Mouse (Mus musculus) gastrocnemius, postnatal 4 days (tissue): ENCODE measurements at regions not wholly inside any gene's neighbourhood (a gene's known extent, or its start where the extent isn't known, plus 50 kb on each side); places are given as distances from the start of the nearest gene placed in this dataset.

Experiments
- DNase-seq, 2 experiments: peaks; one replicate each; pipeline ENCODE4 v3.0.0; 2021 to 2022; ENCODE audit warnings: low spot score in 2 of 2, mixed read lengths in 2 of 2

DNA sequence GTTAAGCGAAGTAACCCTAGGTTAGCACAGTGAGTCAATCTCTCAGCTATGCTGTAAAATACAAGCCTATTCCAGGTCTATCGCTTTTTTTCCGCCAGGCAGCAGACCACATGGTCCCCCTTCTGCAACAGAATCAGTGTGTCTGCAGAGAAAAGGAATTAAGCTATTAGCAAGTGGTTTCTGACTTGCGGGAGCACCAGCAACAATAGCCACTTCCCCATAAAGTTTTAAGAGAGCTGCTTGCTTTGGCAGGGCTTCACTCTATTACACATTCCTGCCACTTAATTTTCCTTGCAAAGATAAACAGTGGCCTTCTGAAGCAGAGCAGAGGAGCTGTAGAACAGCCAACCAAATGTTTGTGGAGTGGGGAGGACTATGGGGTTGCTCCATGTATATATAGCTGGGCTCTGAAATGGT lies 59.8 kb upstream of the Osmr start:
- DNase-seq = no peak

DNA sequence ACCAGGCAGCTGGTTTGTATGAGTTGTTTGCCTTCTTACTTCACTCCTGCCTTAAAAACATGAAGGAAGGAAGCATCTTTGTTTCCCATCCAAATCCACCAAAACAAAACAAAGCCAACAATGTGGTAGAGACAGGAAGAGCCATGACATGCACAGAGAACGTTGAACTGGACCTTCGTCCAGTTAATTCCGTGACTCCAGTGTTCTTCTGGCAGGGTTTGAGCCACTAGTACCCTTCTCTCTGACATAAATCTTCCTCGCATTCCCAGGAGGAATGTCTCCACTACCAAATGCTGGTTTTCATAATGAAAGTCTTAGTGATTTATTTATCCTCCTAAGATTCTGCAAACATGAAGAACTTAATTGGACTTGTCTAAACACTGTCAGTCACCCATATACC lies 66.7 kb upstream of the Osmr start:
- DNase-seq = no peak

DNA sequence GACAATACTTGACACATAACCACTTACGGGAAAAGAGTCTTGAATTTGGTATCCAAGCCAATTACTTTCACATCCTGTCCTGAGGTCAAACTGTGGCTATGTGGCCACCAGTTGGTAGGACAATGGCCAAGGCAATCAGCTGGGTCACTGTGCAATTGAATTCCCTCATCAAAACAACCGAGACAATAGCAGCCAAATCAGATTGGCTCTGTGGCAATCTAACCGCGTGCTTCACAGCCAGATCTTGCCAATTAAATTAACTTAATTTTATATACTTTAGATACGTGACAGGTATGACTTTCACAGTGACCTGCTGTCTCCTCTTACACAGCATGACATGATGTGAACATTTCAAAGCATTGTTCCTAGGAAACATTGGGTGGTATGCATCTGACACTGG lies 74.5 kb upstream of the Osmr start:
- no peak for DNase-seq

DNA sequence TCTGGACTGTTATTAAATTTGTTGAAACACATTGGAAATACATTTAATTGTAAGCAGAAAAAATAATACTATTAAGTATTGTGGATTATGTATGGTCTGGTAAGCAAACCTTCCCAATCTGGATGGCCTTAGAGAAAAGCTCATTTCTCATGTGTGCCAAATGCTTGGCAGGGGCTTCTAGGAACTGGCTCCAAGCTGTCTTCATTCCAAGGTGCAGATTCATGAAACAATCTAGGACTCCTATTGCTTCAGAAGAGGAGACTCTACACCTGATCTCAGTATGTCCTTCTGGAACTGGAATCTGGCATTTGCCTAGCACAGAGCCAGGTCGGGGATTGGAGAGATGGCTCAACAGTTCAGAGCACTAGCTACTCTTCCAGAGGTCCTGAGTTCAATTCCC lies 74.9 kb upstream of the Osmr start:
- no peak for DNase-seq

DNA sequence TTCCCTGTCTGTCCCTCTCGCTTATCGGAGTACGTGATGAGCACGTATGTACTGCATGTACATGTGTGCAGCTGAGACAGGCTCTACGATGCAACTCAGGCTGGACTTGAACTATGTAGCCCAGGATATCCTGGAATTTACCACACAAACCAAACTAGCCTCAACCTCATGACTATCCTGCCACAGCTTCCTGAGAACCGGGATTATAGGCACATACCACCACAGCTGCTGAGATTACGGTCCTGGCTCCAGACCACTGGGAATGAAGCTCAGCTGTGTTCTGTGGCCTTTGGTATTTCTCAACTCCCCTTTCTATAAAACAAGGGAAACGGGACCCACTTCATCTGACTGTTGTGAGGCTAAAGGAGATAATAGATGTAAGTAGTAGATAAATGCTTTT lies 75.7 kb upstream of the Osmr start:
- DNase-seq = no peak

DNA sequence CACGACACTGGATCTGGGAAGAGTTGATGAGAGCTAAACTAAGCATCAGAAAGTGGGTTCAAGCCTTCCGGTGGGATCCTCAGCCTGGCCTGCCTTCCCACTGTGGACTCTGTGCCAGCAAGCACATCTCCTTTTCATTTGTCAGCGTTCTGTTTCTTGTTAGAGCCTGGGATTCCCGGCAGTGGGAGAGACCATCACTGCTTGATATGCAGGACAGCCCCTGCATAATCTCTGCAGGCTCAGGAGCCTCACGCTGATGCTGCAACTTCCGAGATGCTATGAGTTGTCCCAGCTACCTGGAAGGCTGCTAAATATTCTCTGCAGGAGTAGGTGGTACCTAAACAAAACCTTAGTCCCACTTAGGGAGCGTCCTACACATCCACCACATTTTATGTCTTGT lies 78.8 kb upstream of the Osmr start:
- DNase-seq = no peak

DNA sequence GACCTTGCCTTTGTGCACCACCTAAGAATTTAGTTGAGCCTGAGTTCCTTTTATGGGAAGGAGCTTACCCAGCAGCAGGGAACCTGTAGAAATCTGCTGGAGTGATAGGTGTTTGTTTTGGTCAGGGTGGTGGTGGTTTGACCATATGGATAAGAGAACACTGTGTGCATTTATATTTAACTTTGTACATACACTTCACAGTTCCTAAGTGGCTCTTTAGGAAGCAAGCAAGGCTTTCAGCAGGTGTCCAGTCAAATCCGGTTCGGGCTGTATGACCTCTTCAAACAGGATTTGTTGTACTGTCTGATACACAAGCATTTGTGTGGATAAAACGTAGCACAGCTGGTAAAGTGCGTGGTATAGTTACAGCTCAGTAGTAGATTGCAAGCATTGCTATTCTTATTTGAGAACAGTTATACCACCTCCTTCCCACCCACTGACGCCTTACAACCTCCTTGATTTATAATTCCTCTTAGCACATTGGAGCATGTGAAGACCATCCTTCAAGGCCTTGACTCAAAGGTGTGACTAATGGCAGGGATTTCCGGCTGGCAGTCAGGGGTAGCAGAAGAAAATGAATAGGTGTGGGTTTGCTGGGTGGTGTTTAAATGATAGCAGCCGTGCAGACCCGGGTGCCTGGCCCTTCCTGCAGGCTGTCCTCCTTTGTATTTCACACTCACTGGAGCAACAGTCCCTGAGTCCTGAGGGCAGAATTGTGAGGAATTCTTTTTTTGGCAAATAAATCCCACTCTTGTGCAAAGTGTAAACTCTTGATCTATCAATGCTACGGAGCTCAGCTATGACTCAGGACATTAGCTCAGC lies 79.4 kb upstream of the Osmr start:
- DNase-seq = no peak

DNA sequence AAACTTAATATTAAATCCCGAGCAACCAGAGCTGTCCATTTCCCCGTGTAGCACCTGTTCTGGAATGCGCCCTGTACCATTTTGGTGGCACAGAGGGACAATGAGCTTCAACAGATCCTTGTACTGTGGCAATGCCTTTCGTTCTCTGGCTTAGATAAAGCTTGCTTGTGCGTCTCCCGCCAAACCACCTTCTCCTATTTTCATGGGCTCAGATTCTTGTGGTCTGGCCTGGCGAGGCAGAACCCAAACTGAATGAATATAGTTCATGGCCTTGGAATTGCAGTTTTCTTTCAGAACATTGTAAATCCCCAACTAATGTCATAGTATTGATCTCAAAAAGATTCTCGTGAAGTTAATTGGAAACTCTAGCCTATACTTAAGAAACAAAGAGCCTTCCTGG lies 85.1 kb upstream of the Osmr start:
- DNase-seq = no peak

DNA sequence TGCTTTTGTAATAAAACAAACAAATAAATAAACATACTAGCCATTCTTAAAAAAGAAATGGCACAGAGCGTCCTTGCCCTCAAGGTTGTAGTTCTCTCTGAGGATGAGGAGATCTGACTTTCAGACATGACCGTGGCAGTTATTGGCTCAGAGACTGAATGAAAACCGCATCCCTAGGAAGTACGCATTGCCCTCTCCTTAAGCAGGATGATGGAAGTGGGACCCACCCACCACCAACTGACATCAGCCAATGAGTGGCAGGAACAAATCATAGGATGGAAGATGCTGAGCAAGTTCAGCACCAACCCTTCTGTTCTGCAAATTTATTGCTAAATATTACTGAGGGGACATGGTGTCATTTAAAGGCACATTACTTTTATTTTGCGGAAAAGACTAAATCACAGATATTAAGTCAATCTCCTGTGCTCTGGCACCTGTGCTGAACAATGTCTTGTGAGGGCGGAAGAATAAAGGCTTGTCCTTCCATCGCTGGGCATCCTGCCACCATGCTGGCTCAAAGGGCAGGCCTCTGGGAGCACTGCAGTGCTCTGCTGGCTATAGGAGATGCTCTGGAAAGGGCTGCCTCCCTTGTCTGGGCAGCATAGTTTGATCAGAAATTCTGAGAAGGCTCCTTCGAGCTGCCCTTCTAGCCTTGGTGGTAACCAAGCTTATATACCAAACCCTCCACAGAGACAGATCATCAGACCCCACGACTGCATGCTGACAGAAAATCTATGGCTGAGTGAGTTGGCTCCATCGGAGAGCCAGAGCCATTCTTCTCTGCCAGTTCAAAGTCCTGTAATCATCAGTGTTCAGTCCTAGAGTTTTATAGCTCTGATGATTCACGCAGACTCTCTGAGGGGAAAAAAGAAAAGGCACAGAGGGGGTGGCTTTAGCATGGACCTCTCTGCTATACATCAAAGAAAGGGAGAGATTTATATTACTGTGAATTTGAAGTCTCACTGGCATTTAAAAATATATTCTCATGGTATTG lies 86.3 kb upstream of the Osmr start:
- DNase-seq = no peak

DNA sequence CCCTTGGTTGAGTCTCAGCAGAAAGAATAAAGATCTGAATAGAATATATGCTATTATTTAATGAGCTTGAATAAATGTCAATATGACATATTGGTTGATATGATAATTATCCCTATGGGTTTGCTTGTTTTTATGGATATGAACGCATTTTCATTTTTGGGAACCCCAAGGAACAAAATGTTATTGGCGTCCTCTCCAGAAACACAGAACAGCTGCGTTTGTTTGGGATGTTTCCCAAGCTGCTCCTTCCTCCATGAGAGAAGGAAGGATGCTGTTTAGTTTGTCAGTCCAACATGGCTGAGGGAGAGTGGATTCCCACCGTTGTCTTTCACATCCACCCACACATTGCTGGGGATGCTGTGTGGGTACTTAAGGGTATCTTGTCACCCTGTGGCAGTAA lies 89.9 kb upstream of the Osmr start:
- DNase-seq = peak in 1 of 2 experiments; percentile 41

DNA sequence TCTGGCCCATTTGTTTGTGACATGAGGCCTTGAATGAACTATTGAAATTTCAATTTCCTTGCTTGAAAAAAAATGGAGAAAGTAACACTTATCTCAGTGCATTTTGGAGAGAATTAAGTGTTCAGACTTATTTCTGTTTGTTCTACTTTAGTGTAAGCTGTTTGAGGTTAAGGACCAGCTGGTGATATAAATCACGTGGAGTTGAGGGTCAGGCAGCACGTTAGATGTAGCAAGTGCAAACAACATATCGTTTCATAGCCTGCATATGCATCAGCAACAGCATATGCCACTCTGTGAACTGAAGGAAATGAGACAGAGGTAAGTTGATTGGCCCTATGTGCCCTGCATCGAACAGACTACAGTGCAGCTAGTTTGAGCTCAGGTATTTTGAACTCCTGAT lies 90.7 kb upstream of the Osmr start:
- no peak for DNase-seq

DNA sequence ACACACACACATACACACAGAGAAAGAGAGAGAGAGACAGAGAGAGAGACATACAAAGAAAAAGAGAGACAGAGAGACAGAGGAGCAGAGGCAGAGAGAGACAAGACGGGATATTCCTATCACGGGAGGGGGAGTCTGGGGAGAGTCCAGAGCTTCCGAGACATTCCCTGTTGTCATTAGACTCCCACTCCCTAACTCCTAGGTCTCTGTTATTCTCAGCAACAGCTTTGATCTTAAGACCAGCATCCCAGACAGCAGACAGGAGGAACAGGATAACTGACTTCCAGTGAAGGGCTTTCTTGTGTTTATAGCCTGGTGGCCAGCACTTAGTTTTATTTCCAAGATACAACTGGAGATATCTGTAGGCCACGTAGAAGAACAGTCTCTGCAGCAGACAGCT lies 99.6 kb upstream of the Osmr start:
- DNase-seq = no peak

DNA sequence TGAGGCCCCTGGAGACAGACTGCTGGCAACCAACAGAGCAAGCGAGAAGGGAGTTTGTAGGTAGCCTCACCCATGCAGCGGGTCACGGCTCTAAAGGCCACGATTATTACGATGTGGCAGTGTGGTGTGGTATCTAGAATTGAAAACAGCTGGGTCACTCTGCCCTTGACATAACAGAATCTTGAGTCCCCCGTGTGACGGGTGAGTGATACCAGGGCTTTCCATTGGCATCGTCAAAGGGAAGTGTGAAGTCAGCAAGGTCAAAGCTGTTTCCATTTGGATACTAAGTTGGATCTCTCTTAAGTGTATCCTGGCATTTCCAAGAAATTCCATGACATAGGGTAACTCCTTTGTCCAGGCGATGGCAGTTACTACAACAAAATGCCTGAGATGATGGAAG lies 106.7 kb upstream of the Osmr start:
- DNase-seq = no peak

DNA sequence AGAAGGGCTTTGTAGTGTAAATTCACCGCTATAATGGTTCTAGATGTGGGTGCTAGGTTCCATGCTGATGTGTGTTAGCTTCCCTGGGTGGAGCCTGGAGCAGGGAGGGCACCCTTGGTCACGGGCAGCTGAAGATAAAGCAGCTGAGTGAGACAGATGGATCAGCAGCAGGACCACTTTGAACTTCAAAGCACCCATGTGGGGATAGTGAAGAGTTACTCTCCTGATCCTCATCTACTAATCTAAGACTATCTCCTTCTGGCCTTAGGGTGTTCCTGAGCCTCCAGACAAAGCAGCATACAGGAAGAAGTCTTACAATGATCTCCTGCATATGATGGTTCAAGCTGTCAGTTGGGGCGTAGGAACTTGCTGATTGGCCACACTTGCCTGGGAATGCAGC lies 107.1 kb upstream of the Lifr start:
- no peak for DNase-seq

DNA sequence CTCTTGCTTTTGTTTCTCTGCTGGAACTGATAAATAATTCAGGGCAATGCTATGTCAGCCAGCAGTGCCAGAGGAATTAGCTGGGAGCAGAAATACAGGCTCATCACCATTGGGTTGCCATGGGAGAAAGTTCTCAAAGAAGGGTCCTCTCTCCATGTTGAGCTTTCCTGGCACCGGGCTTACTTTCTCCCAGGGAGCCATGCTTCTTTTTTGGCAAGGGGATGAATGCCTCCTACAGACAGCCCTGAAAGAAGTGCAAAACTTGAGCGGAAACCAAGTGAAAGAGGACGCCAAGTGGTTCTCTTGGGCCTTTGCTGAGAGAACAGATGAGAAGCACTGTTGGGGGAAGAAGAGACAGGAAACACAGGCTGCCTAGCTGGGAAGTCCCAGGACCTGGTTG lies 102.2 kb upstream of the Lifr start:
- DNase-seq = peak in 1 of 2 experiments; percentile 39

DNA sequence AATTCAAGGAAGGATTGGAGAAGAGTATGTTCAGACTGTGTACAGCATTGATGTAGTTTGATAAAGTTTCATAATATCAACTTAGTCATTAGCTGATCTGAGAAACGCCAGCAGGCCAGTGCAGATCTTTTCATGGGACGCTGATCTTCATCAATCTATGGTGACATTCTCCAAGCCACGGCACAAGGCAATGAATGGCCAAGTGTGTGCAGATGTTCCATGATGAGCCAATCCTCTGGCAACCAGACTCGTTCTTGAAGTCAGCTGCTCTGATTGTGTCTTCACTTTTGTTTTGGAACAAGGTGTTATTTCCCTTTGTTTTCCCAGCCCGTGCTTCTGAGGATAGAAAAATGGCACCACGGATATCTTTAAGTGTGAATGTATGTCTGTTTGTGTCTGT lies 101.3 kb upstream of the Lifr start:
- no peak for DNase-seq

DNA sequence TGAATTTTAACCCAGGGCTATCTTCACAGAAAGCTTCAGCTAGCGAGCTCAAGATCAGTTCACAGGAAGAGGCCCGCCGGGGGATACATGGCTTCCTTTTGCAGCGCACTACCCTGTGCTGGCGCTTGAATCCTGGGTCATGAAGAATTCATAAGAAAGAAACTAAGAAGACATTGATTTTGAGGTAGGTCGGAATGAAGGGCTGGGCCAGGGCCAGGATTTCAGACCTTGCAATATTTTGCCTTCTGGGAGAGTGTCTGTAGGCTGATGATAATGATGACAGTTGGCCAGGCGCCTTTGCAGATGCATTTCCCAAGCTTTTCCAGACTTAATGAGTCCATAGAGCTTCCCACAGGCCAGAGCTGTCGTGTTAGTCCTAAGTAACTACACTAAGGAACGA lies 97.2 kb upstream of the Lifr start:
- DNase-seq = peak in 1 of 2 experiments; percentile 51

DNA sequence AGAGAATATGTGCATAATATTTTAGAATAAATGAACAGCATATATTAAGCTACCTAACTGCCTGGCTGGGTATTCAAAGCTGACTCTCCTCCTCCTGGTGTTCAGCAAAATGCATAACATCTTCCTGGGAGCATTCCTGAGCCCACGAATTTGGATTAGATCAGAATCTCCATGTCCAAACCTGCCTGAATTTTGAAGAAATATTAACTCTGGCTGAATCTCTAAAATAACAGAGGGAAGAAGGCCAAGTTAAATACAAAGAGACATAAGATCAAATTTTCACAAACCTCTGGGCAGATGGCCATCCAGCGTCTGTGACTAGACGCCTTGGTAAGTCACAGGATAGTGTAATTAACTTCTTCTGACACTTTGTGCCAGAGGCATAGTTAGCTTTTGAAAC lies 95.2 kb upstream of the Lifr start:
- no peak for DNase-seq

DNA sequence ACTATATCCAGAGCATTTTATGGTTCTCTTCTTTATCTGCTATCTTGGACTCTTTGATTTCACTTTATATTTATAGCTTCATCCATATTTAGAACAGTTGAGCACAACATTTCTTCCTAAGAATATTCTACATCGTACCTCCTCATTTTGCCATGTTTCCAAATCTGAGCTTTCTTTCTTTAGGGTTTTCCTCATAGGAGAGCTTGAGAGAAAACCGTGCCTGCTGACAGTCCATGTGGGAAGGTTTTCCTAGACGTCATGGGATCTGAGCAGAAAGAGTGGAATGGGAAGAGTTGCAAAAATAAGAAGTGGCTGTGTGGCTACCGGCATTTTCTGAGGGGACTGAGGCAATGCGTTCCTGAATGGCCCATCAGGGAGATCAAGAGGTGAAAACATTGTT lies 92.5 kb upstream of the Lifr start:
- DNase-seq = no peak

DNA sequence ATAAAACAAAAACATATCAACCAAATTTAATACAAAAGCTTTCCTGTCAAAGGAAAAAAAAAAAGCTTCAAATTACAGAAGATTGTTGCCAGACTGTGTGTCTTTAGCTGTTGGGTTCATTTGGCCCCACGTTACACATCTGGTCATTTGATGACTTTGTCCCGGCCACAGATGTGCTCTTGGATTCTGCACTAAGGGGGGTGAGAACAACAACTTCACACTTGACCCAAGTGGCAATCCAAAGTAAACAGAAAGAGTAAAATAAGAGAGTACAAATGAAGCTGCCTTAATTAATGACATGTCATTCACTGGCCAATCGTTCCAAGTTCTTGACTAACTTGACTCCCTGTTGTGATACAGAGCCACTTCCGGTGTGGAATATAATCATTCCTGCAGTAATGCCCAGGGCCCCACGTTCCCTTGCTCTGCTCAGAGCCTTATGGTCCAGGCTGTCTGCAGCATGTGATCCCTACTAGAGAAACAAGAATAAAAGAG lies 91.8 kb upstream of the Lifr start:
- DNase-seq = no peak

DNA sequence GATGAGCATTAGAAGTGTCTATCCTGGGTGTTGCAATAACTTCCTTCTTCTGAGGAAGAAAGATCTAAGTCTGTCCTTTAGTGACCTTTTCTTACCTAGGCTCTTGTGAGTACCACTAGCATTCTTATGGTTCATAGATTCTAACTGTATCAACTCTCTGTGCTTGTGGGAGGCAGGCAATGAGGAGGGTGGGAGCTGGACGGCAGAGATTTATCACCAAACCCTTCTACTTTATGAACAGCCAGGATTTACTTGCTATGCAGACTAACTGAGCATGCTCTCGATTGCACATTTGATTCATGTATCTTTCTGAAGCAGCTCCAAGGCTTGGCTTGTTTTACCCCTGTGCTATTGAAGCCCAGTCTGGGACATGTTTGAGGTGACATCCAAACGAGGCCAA lies 90.7 kb upstream of the Lifr start:
- no peak for DNase-seq

DNA sequence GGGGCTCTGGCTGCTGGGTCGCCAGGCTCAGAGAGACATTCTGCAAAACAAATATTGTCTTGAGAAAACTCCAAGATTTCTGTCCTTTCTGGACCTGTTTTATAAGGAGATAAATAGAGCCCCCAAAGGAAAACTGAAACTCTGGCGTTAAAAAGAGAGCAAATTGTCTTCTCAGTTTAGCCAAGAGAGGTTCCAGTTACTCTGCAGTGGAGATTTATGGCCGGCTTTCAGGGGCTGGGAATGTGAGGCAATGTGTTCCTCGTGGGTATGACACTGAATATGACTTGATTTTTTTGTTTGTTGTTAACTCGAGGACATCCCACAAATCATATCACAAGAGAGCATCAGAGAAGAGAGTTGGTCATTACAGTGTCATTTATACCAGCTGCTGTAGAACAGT lies 88.2 kb upstream of the Lifr start:
- DNase-seq = no peak
